Mouse (Mus musculus): Measurements from ENCODE around the gene Nectin4.

Nectin4 gene

GRCm38 (mm10) chr1:171360656-171361055 lies 9.2 kb upstream of the Nectin4 start, which contains the start of gene Klhdc9:
TSS of gene Klhdc9 (minus strand) at chr1:171360798.
- DNase-seq, result peak; percentile 95

DNA sequence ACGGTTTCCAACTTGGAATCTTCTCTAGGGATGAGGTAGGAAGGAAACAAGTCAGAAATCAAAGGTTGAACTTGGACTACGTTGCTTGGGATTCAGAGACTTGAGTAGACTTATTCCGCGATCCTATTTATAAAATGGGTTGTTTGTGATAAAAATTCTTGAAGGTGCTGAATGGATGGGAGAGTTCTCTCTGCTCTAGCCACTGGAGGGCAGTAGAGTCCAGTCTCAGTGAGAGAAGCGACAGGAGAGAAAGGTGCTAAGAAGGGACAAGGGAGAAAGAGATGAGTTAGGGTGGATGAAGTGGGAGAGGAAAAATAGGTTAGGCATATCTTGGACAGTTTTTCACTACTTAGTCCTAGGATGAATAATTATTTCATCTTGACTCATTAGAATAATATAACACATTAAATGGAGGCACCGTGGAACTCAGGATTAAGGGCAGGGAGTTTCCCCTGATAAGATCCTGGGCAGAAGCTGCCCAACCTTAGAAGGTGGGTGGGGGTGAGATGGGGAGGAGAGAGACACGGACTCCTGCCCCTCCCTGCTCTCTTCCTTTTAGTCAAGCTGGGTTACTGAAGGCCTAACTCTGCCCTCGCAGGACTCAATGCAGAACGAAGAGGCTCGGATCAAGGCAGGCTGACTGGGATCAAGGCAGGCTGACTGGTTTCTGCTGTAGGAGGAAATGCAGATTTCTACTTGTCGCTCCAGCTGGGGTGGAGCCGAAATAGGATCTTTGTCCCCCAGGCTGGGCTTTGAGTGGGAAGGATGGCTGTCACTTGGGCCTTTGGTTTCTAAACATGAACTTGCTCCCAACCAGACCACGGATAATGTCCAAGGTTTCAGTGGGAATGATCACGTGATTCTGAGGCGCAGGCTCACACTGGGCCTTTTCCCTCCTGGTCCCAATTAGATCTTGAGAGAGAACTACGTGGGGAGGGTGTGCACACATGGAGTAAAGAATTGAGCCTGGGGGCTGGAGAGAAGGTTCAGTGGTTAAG lies 8.5 kb upstream of the Nectin4 start:
- DNase-seq, result peak; percentile 84

DNA sequence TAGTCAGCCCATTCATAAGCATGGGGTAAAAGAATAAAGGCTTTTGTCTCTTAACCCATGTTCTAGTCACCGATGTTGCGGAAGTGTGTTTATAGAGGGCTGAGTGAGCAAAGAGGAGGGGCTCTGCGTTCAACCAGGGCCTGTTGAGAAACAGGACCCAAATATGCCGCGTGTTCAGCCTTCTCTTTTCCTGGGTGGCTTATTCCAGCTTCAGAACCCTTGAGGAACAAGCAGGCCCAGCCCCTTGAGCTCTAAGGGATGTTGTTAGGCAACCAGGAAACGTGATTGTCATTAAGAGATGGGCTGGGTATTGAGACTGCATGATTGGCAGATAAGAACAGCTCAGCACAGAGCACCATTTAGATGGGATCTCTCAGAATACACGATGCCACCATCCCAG lies 4.0 kb upstream of the Nectin4 start:
- DNase-seq, result no peak

DNA sequence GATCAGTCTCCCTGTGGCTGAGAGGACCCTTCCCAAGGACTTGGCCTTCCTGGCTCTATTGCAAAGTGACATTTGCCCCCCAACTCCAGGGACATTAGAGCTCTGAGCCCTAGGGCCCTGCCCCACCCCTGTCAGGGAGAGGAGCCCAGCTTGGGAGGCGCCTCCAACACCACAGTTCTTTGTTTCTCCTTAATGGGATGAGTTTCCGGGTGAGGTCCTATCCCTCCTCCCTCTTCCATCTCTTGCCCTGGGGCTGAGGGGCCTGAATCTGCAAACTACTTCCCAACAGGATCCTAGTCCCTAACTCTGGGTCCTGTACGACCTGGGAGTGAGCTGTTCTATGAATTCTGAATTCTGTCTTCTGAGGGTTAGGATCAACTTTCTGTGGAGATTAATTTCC lies 3.0 kb downstream of the Nectin4 start:
- no peak for DNase-seq

- DNase-seq, result no peak
These were observed 4.0 kb downstream of the Nectin4 start for GRCm38 (mm10) chr1:171373946-171374345.

DNA sequence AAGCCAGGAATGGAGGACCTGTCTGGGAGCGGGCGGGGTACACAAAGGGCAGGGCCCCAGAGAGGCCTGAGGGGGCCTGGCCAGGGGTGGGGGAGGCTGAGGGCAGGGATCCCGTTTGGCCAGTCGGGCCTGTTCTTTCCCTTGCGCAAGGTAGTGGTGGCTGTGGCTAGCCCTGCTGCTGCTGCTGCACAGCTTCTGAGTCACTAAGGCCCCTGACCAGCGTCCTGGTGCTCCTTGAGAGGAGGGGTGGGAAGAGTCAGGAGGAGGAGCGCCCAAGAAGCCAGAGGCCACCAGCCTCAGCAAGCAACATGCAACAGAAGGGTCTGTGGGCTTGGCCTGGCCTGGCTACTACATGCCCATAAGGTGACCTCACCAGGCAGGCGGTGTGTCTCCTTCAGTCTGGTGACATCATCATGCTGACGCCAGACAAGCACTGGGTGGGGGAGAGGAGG lies 5.8 kb downstream of the Nectin4 start:
- DNase-seq, result no peak

- no peak for DNase-seq
These were observed 8.4 kb downstream of the Nectin4 start for GRCm38 (mm10) chr1:171378298-171378697.

DNA sequence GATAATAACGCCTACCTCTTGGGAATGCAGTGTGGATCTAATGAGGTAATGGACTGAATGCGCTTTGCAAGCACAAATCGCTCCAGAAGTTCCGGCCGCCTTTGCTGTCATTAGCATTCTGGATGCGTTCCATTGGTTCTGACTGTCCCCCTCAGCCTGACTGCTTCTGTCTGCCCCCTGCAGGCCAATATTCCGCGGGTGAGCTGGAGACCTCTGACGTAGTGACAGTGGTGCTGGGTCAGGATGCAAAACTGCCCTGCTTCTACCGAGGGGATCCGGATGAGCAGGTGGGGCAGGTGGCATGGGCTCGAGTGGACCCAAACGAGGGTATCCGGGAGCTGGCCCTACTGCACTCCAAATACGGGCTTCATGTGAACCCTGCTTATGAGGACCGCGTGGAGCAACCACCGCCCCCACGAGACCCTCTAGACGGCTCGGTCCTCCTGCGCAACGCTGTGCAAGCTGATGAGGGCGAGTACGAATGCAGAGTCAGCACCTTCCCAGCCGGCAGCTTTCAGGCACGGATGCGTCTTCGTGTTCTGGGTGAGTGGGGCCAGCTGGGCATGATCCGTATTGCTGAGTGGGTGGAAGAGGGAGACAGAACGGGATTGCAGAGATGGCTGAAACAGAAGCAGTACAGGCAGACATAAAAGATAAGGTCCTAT lies 10.2 kb downstream of the Nectin4 start:
- DNase-seq, result peak; percentile 88

DNA sequence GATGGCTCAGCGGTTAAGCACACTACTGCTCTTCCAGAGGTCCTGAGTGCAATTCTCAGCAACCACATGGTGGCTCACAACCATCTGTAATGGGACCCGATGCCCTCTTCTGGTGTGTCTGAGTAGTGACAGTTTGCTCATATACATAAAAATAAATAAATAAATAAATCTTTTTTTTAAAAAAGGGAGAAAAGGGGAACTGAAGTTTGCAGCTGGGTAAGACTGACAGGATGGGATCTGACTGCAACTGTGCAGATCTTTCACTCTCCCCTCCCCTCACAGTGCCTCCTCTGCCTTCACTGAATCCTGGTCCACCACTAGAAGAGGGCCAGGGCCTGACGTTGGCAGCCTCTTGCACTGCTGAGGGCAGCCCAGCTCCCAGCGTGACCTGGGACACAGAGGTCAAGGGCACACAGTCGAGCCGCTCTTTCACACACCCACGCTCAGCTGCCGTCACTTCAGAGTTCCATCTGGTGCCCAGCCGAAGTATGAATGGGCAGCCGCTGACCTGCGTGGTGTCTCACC lies 12.3 kb downstream of the Nectin4 start:
- no peak for DNase-seq

- no peak for DNase-seq
These were observed 14.5 kb downstream of the Nectin4 start for GRCm38 (mm10) chr1:171384361-171384760.

DNA sequence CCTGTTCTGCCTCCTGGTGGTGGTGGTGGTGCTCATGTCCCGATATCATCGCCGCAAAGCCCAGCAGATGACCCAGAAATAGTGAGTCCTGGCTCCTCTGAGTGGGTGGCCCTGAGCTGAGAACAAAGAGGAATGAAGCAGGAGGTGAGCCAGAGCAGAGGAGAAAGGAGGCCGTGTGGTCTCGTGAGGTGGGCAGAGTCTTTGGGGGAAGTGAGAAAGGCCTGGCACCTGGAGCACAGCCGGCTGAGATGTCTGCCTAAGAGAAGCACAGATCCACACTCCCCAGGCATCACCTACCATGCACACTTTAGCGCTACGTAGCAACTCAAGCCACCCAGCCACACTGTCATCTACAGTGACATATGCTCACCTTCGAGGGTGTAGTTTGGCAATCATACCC lies 15.3 kb downstream of the Nectin4 start:
- no peak for DNase-seq

DNA sequence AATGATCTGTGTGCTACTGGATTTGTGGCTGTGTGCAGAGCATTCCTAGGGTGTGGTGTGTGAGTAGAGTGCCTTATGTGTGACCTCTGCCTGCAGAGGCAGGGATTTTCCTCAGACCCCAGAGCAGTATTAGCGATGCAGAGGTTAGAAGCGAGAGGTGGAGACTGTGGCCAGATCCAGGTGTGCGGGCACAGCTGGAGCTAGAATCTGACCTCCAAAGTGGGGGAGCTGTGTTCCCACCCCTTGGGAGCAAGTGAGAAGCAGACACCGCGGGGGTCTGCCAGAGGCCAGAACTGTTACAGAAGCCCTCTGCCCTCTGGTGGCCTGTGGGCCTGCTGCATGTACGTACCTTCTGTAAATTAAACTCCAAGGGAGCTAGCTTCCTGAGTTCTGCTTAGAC lies 17.2 kb downstream of the Nectin4 start:
- DNase-seq, result peak; percentile 46

GRCm38 (mm10) chr1:171388376-171389102 lies 18.6 kb downstream of the Nectin4 start, which contains the start of gene Arhgap30:
TSS of gene Arhgap30 (plus strand) at chr1:171388954.
- peak; percentile 23 for DNase-seq

- no peak for DNase-seq
These were observed 20.2 kb downstream of the Nectin4 start for GRCm38 (mm10) chr1:171390101-171390500.

- DNase-seq, result no peak
These were observed 31.9 kb downstream of the Nectin4 start for GRCm38 (mm10) chr1:171401821-171402220.

- no peak for DNase-seq
These were observed 33.1 kb downstream of the Nectin4 start for GRCm38 (mm10) chr1:171402991-171403390.

DNA sequence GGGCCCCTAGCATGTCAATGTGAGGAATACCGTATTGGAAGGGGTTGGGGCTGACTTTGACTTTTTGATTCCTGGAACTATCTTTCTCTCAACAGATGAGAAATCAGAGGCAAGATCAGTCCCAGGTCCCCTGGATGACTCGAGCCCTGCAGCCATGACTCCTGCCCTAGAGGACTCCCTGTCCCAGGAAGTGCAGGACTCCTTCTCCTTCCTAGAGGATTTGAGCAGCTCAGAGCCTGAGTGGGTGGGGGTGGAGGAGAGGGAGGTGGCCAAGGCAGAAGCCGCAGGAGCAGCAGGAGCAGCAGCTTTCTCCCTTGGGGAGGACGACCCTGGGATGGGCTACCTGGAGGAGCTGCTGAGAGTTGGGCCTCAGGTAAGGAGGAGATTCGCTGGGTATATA lies 37.4 kb downstream of the Nectin4 start:
- no peak for DNase-seq

- DNase-seq, result no peak
These were observed 40.3 kb downstream of the Nectin4 start for GRCm38 (mm10) chr1:171410231-171410630.

DNA sequence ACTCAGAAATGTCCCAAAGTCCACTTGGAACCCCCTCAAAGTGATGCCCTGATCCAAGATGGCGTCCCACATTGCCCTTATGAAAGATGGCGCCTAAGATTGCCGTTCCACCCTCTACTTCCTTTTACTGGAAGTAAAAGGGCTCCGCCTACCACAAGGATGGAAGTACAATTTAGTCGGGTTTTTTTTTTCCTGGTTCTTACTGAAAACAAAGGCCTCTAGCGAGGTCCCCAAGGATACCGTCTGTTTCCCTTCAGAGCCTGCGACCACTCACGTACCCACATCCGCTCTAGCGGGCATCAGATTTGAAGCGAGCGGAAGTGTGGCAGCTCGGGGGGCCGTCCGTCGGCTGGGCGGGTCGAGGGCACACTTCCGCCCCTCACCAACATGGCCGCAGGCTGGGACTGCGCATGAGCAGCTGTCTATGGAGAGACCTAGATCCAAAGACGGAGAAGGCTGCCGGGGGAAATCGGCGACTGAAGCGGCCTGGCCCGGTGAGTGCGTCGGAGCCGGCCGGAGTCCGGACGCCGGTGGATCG lies 41.1 kb downstream of the Nectin4 start, which contains the start of gene Usf1:
Gene Usf1 (plus strand): TSS at position 367 of the 538 bp plus-strand sequence.
- peak; percentile 97 for DNase-seq

GRCm38 (mm10) chr1:171411492-171411941 lies 41.6 kb downstream of the Nectin4 start:
- no peak for DNase-seq

DNA sequence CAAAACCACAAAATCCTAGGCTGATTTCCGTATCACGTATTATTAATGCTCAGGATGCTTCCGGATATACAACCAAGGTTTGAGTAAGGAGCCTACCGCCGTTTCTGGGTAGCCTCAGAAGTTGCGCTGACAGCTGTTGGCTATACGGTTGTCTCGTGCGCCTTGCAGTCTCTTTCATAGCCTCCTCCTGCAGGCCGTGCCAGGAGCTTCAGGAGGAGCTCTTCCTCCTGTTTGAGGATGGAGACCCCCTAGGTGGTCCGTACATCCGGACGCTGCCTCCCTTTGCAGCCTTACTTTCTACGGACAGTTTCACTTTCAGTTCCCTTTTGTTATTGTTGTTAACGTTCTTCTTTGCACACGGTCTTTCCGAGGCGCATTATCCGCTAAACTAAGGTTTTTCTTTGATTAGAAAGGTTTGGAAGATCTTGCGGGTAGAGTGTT lies 42.1 kb downstream of the Nectin4 start:
- peak; percentile 57 for DNase-seq

DNA sequence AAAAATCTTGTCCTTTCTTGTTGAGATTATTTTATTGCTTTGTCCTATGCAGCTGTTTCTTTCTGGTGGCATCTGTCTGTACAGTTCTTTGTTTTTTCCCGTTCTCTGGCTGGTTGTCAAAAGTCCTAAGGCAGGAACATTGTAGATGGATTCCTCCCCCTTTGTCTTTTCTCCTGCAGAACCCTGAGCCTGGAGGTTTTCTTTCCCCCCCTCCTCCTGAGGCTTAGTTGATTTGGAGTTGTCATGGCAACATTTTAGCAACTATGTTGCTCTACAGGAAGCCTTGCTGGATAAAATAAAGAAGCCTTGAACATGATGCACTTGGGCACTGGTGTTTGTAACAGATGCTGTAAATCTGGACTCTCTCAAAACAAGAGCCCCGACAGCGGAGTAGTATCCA lies 42.5 kb downstream of the Nectin4 start:
- DNase-seq, result no peak
